In the genomic region with DNA sequence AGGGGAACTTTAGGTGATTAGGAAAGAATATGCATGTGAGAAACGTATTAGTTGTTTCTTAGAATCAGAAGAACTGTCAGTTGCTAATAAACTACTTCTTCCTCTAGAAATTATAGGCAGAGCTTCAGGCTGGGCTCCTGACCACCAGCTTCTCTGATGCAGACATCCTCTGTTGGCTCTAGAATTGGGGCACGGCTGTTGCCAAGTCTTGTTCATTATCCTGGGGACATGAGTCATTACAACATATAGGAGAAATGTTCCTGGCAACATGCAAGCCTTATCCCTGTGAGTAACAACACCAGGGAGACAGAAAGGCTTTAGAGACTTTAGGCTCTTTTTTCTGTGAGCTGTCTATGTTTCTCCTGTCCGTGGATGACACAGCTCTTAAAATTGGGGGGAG, we compare ENCODE assay signal across 12 mouse cellular contexts.
DNase-seq lines count a peak whose midpoint lies in the region; ATAC-seq and TF ChIP-seq lines count a peak whose summit lies in the region.
"Had no signal": no experiment of that assay in that cellular context is flagged by ENCODE, and none has a peak within 500 bp of the region (broad histone marks: within the 10 kb centered on the region; RNA-seq: fewer than 3 reads in every experiment).

No protein-coding gene starts in this region.

- H3K4me1 ChIP-seq in lung, postnatal 0 days (ENCODE audit: insufficient read depth, low read depth, low read length), result no peaks in the 10 kb centered on the region

- no peak for TF ChIP-seq EP300 in lung, postnatal 0 days (IDR thresholded peaks at IDR 0.05)

- no peaks in the 10 kb centered on the region for H3K36me3 ChIP-seq in lung, postnatal 0 days (ENCODE audit: insufficient read depth, low read length)
- H3K36me3 ChIP-seq: limb, embryonic 12.5 days had no signal

- intact Hi-C loops in left cerebral cortex, adult 2 months (cut with DNase I), result no loop called here

- H3K9ac ChIP-seq in lung, postnatal 0 days (replicated peaks; ENCODE audit: low read depth), result no peak overlapping the region
- H3K9ac ChIP-seq: limb, embryonic 12.5 days had no signal

- ATAC-seq in lung, postnatal 0 days, result no peak
- no peak for ATAC-seq in activated CD4-positive, CD25-positive, alpha-beta regulatory T cell, adult 4 months

- H3K4me2 ChIP-seq in lung, postnatal 0 days (replicated peaks; ENCODE audit: low read depth, low read length), result no peak overlapping the region
- H3K4me2 ChIP-seq: limb, embryonic 12.5 days had no signal

- no peaks in the 10 kb centered on the region for H3K9me3 ChIP-seq in lung, postnatal 0 days (ENCODE audit: low read length)
- H3K9me3 ChIP-seq: limb, embryonic 12.5 days had no signal

- peak; percentile 9 to 18 for DNase-seq in cerebellum, adult 18-20 months
- DNase-seq in cerebellum, adult 11 months, result no peak
- peak; percentile 13 for DNase-seq in lung, postnatal 0 days (ENCODE audit: low spot score)
- no peak for DNase-seq in lung, postnatal 36 days
- DNase-seq in left cerebral cortex, adult 2 months (ENCODE audit: extremely low spot score in 1 of 2, low spot score in 2 of 2), result peak; percentile 15 to 55
- peak; percentile 6 for DNase-seq in right cerebral cortex, postnatal 4 days
- DNase-seq in heart, adult 8-10 months (ENCODE audit: low spot score), result no peak
- DNase-seq: heart, postnatal 14 days; lung, adult 2 months had no signal

- TF ChIP-seq CTCF in lung, postnatal 0 days (IDR thresholded peaks at IDR 0.05), result no peak
- TF ChIP-seq CTCF in left cerebral cortex, adult 2 months (IDR thresholded peaks at IDR 0.05), result no peak

- 32% methylated on average over 3 of the region's 3 CpGs for WGBS in lung, postnatal 0 days

- H3K4me3 ChIP-seq in lung, postnatal 0 days (ENCODE audit: low read depth, low read length), result no peak overlapping the region
- no peak overlapping the region for H3K4me3 ChIP-seq in left cerebral cortex, adult 2 months
- H3K4me3 ChIP-seq: limb, embryonic 12.5 days; myocyte had no signal

- H3K27me3 ChIP-seq in lung, postnatal 0 days (replicated peaks; ENCODE audit: insufficient read depth, low read length), result no peaks in the 10 kb centered on the region

- H3K27ac ChIP-seq in lung, postnatal 0 days (ENCODE audit: low read length), result no peak overlapping the region
- H3K27ac ChIP-seq in left cerebral cortex, adult 2 months, result no peak overlapping the region
- H3K27ac ChIP-seq: limb, embryonic 12.5 days had no signal

Comparison
In these comparisons a context has a peak if more than half of its experiments do, and no peak if none do; other contexts are left out.
1. DNase-seq: peak in cerebellum, adult 18-20 months (2 of 2), lung, postnatal 0 days (single experiment), left cerebral cortex, adult 2 months (2 of 2) and right cerebral cortex, postnatal 4 days (single experiment); none in cerebellum, adult 11 months (single experiment), lung, postnatal 36 days (single experiment) and heart, adult 8-10 months (single experiment).